Mouse (Mus musculus) brain, embryonic 14.5 days (tissue): ENCODE data around the gene Gm42715.

ENCODE experiments used
- CTCF ChIP-seq: fragments of 200-500 bp; IDR thresholded peaks from 2 replicates; pipeline ENCODE4 v1.5.1; 2012; ENCODE audit warnings: inconsistent platforms, mild to moderate bottlenecking, moderate library complexity, borderline replicate concordance; ENCODE audit not compliant: insufficient read depth, insufficient read length; ENCODE audit errors: extremely low read depth
- POLR2A ChIP-seq: fragments of 200-500 bp; IDR thresholded peaks from 2 replicates; pipeline ENCODE4 v1.6.1; 2012; ENCODE audit warnings: mild to moderate bottlenecking, inconsistent platforms, borderline replicate concordance; ENCODE audit not compliant: poor library complexity, insufficient read depth, insufficient read length, severe bottlenecking; ENCODE audit errors: extremely low read depth

- TF ChIP-seq CTCF = no peak
- TF ChIP-seq POLR2A = no peak
These were observed 82.4 kb downstream of the Gm42715 start for GRCm38 (mm10) chr7:127601735-127602134.
